Mouse (Mus musculus) R1 (cell line): ENCODE results near the gene AC109138.7.

ENCODE experiments used
- DNase-seq: peaks from one replicate; pipeline ENCODE4 v3.0.0-alpha.2; 2018; ENCODE audit warnings: low read depth, low spot score

AC109138.7 gene

GRCm38 (mm10) chr19:4214071-4214770 is at the start of gene AC109138.7, which contains the start of gene Clcf1:
Gene AC109138.7, plus strand, starts transcription at chr19:4214357.
Gene Clcf1, plus strand, starts transcription at chr19:4214238.
- DNase-seq, result peak; percentile 39

- no peak for DNase-seq
These were observed 49.4 kb upstream of the AC109138.7 start for GRCm38 (mm10) chr19:4164721-4165120.

GRCm38 (mm10) chr19:4166678-4167476 is 47.3 kb upstream of the AC109138.7 start:
- no peak for DNase-seq

- peak; percentile 98 for DNase-seq
These were observed 44.8 kb upstream of the AC109138.7 start for GRCm38 (mm10) chr19:4169378-4169784.

- DNase-seq, result no peak
These were observed 44.3 kb upstream of the AC109138.7 start for GRCm38 (mm10) chr19:4169810-4170209.

- DNase-seq, result no peak
These were observed 43.3 kb upstream of the AC109138.7 start for GRCm38 (mm10) chr19:4170723-4171392.

- DNase-seq, result no peak
These were observed 42.5 kb upstream of the AC109138.7 start for GRCm38 (mm10) chr19:4171393-4172290.

GRCm38 (mm10) chr19:4172925-4173324 is 41.2 kb upstream of the AC109138.7 start:
- DNase-seq, result no peak

- peak; percentile 26 for DNase-seq
These were observed 38.7 kb upstream of the AC109138.7 start, which contains the start of gene Carns1 for GRCm38 (mm10) chr19:4175368-4175947. Gene Carns1, minus strand, starts transcription at chr19:4175479.

GRCm38 (mm10) chr19:4180411-4180810 is 33.7 kb upstream of the AC109138.7 start:
- no peak for DNase-seq

- DNase-seq, result peak; percentile 73
These were observed 32.3 kb upstream of the AC109138.7 start for GRCm38 (mm10) chr19:4181892-4182291.

GRCm38 (mm10) chr19:4183689-4184088 is 30.5 kb upstream of the AC109138.7 start:
- DNase-seq, result no peak

- peak; percentile 79 for DNase-seq
These were observed 28.9 kb upstream of the AC109138.7 start for GRCm38 (mm10) chr19:4184976-4185975.

GRCm38 (mm10) chr19:4187303-4187702 is 26.9 kb upstream of the AC109138.7 start:
- no peak for DNase-seq

GRCm38 (mm10) chr19:4189051-4189620 is 25.0 kb upstream of the AC109138.7 start:
- no peak for DNase-seq

GRCm38 (mm10) chr19:4190831-4191334 is 23.3 kb upstream of the AC109138.7 start, which contains the start of gene Tbc1d10c:
Gene Tbc1d10c, minus strand, starts transcription at chr19:4191284.
- DNase-seq, result no peak

GRCm38 (mm10) chr19:4191528-4192250 is 22.5 kb upstream of the AC109138.7 start, which contains the start of gene Ppp1ca:
Gene Ppp1ca, plus strand, starts transcription at chr19:4192065.
- peak; percentile 94 for DNase-seq
